Mouse (Mus musculus) large intestine, adult 2 months (tissue): ENCODE results near the gene Bcl2l14. TPM values are rescaled to one million over a fixed set of nuclear protein-coding genes. Genes with fewer than 3 reads are reported as not detected.

Source experiments
- DNase-seq: peaks from one replicate; pipeline ENCODE4 v3.0.0-alpha.2; 2012; ENCODE audit warnings: low read depth, low spot score
- WGBS: fragments of 180-500 bp; shearing (Covaris S2); methylation state at CpG from one replicate; pipeline ENCODE4 v1.1.7; 2018; 5-methylcytosine and 5-hydroxymethylcytosine counted together
- polyA plus RNA-seq: library from polyadenylated mRNA; depleted of rRNA; stranded (reverse); fragments of >200 nt; gene quantifications from 2 replicates; pipeline ENCODE4 v1.2.3, GENCODE M21; 2012; rRNA removed

Bcl2l14 gene
- polyA plus RNA-seq, 1 experiment, result 10.9 TPM

DNA sequence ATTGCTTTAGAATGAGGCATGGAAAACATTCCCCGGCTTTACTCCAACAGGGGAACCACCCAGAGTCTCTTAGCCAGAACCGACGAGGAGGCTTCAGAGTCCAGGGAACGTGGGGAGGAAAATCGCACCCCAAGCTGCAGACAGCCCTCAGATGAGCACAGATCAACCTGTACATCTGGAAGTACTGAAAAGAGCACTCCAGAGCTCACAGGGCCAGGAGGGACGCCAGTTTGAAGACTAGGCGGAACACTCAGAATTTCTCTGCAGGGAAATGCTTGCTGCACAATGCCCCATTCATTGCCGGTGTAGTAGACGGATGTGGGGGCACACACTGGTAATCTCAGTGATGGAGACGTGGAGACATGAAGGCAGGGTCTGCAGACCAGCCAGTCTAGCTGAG is 43.9 kb downstream of the Bcl2l14 start:
- 58% methylated on average over 10 of the region's 10 CpGs for WGBS
- no peak for DNase-seq

DNA sequence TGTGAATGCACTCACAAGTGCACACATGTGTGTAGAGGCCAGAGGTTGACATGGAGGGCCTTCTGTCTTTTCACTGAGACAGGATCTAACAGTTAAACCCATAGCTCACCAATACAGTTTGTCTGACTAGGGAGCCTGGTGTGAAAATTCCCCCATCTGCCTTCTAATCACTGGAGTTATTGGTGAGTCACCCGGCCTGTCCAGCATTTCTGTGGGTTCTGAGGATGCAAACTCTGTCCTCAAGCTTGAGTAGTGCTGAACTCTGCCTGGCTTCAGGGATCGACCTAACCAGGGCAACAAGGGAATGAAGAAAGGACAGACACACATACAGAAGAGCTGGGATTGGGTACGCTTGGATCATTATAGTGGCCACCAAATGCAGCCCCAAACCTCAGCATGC is 45.6 kb downstream of the Bcl2l14 start:
- WGBS, result 81% methylated on average over 3 of the region's 3 CpGs
- DNase-seq, result no peak

DNA sequence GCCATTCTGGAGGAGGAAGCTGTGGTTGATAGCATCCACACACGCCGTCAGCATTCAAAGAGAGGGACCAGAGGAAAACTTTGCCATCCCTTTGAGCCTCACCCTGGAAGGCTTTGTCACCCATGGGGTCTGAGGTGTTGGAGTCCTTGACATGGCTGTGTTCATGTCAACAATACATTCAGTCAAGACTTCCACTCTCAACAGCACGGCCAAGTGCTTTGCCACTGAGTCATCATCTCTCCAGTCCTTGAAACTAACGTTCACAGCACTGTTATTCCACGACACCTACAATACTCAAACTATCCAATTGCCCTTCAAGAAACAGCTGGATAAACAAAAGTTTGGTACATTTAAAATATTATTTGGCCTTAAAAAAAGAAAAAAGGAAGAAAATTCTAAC is 46.1 kb downstream of the Bcl2l14 start:
- 57% methylated on average over 5 of the region's 5 CpGs for WGBS
- no peak for DNase-seq

DNA sequence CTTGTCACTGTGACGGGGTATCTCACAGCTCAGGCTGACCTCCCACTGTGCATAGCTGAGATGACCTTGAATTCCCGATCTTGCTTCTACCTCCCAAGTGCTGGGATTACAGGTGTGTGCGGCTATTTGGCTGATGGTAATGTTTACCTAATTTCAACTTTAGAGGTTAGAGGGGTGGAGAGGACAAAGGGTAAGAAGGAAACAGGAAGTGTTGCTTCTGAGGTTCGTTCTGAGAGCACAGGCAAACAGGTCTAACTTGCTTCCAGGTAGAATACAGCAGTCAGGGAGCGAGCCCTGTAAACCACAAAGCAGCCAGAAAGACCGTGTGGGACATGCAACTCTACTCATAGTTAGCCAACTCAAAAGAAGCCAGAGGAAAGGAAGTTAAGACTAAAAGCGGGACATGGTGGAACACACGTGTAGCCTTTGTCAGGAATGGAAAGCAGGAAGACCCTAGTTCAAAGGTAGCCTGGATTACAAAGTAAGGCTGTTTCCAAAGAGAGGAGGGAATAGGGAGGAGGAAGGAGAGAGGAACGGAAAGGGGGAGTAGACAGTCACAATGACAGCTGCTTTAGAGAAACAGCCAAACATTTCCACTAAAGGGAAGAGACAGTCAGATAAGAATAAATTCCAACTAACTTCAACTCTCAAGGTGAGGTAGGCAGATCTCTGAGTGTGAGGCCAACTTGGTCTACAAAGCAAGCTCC is 47.2 kb downstream of the Bcl2l14 start:
- peak; percentile 92 for DNase-seq
- 26% methylated on average over 9 of the region's 9 CpGs for WGBS

DNA sequence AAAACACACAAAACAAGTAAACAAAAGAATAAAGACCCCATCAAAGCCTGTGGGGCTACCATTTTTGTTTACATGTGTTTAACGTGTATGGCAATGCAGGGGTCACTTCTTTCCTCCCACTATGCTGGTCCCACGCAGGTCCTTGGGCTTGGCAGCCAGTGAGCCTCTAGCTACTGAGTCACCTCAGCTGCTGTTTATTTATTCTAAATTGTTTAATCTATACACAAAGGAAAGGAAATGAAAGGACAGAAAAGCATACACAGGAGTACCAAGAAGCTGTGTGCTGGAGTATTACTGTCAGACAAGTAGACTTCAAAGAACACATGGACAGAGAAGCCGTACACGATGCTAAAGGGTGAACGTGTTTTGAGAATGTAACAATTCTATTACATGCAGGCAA is 47.8 kb downstream of the Bcl2l14 start:
- 12% methylated on average over 5 of the region's 5 CpGs for WGBS
- DNase-seq, result no peak

DNA sequence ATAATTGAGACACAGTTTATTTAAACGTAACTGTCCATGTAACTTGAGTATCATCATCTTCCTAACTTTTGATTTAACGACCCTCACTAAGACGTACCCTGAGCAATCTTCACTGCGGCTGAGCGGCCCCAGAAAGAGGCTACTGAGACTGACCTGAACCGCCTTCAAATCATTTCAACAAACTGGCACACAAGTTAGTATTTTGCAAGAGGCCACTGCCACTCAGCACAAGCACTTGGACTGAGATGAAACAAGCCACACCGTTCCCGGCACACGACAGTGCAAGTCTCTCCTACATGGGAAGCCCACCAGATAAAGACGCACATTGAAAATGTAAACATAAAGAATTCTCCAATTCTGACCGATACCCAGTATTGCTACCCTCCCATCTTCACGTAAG is 52.3 kb downstream of the Bcl2l14 start:
- WGBS, result 94% methylated on average over 12 of the region's 12 CpGs
- no peak for DNase-seq

DNA sequence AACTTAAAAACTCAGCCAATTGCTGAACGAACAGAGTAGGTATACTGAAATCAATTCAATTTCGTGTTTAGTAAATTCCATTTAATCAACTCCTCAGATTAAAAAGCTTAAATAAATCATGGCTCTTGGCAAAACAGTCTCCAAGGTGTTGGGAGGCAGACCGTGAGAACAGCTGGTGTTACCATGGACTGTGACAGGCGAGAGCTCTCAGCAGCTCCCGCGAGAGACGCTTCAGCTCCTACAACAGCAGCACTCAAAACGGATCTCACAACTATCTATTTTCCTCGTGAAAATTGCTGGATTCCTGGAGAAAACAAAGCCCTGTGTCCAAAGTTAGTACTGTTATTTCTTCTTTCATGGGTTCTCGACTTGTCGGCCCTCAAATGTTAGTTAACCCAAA is 53.8 kb downstream of the Bcl2l14 start:
- 78% methylated on average over 11 of the region's 11 CpGs for WGBS
- DNase-seq, result no peak

DNA sequence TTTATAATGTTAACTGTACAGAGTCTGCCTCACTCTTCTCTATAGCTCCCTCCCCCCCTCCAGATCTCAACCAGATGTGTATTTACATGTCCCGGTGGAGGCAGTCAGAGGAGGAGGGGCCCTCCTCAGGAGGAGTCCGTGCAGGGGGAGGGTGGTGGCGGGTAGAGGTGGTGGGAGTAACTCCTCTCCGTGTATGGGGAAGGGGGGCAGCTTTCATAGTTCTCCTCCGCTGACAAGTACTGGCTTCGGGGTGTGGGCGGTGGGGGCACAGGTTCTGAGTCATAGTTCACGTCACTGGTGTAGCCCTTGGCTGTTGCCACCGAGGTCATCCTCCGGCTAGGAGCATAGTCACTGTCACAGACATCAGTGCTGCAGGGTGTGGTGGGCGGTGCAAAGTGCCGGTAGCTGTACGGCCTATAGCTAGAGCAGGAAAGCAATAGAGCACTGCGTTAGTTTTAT is 54.6 kb downstream of the Bcl2l14 start:
- WGBS, result 46% methylated on average over 14 of the region's 14 CpGs
- no peak for DNase-seq

DNA sequence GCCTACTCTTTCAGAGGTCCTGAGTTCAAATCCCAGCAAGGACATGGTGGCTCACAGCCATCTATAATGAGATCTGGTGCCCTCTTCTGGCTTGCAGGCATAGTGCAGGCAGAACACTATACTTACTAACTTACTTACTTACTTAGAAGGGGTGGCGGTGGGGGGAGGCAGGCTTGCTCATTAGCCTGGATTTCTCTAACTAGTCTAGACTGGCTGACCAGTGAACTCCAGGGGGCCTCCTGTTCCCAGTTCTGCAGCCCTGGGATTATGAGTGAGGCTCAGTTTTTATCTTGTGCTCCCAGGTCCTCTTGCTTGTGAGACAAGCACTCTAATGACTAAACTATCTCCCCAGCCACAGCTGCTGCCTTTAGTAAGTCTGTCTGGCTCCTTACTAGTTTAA is 58.0 kb downstream of the Bcl2l14 start:
- no peak for DNase-seq

DNA sequence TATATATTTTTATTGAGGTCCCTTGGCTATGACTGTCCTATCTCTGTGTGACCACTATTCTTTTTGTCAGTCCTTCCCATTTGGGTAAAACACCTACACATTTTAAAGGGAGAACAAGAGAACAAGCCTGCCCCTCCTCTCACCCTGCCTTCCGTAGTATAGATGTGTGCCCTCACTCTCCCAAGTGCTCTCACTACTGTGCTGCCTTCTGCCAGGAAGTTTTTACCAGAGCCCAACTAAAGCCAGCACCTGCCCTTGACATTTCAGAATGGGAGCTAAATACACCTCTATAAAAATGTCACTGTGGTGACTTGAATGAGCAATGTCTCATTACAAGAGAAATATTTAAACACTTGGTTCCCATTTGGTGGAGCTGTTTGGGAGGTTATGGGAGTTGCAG is 62.3 kb downstream of the Bcl2l14 start:
- 70% methylated on average over 1 of the region's 1 CpGs for WGBS
- no peak for DNase-seq

More for the DNA sequence above, 58.0 kb downstream of the Bcl2l14 start:
- 100% methylated on average over 1 of the region's 1 CpGs for WGBS

DNA sequence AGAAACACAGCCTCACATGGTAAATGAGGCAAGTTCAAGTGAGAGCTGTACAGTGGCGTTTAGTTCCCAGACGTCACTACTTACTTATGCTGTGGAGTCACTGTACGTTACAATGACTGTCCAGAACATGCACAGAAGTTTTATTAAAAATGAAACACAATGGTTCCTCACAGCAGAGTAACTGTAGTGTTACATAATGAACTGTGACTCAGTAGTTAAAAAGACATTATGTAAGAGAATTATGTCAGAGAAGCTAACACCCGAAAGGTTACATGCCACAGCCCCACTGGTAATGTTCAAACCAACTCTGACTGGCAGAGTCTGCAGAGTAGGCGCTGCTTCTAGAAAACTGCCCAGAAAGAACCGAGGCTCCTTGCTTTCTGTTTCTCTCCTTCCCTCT is 65.1 kb downstream of the Bcl2l14 start:
- no peak for DNase-seq

DNA sequence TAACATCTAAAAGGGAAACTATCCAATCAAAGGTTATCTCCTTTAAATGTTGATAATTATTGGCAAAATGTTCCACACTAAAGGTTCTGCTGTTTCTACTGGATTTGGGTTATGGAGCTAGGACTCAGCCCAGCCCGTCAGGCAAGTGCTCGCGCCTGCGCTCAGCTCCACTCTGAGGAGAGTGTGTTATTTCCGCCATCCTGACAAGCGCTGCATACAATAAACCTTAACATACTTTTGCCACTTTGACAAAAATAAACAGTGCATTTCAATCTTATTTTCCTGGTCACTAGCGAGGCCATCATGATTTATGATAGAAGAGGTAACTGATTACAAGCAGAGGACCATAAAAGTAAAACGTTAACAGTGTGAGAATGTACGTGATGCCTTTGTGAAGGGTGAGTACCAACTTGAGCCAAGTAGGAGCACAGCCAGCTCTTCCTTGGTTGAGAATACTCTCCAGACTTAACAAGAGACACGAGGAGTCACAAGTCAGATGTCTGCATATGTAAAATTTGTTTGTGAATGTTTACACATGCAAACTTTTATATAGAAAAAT is 70.6 kb downstream of the Bcl2l14 start:
- peak; percentile 71 for DNase-seq
- 19% methylated on average over 10 of the region's 10 CpGs for WGBS

More for the DNA sequence above, 65.1 kb downstream of the Bcl2l14 start:
- WGBS, result 79% methylated on average over 6 of the region's 6 CpGs

DNA sequence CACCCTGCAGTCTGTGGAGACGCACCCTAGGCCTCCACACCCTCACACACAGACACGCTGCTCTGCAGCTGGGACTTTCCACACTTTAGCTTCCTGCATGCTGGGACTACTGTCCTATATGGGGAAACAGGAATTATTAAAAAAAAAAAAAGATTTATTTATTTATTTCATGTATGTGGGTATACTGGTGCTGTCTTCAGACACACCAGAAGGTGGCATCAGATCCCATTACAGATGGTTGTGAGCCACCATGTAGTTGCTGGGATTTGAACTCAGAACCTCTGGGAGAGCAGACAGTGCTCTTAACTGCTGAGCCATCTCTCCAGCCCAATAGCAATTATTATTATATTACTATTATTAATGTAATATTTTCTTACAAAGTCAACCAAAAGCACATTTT is 73.2 kb downstream of the Bcl2l14 start:
- WGBS, result 36% methylated on average over 2 of the region's 2 CpGs

DNA sequence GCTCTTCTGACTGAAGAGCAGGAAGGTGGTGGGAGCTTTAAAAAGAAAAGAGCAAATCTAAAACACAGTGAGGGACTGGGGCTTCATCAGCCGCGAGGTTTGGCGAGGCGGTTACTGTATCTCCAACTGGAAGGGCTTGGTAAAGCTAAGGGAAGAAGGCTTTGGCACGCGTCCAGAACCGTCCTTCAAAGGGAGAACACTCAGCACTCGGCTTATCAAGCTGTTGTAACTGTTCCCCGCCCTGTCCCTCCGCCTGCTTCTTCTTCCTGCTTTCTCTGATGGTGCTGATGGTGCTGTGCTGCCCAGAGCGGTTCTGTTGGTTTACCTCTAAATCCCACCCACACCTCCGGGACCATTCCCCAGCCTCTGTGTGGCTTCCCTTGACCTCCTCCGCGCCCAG is 74.7 kb downstream of the Bcl2l14 start:
- DNase-seq, result peak; percentile 89

More for the DNA sequence above, 73.2 kb downstream of the Bcl2l14 start:
- DNase-seq, result no peak

DNA sequence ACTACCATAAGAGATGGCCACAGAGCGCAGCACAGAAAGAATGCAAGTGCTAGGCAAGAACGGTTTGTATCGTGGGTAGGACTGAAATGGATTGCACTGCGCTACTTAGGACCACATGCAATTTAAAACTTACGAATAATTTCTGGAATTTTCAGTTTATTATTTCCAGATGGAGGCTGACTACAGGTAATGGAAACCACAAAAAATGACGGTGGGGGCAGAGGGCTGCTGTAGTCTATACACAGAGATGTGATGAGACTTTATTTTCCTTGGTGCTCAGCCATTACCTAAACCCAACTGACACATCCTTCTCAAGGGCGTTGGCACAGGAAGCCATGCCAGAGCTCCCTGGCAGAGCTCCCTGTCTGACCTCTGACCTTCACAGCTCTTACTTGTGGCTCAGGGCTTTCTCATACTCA is 77.0 kb downstream of the Bcl2l14 start:
- DNase-seq, result no peak

More for the DNA sequence above, 74.7 kb downstream of the Bcl2l14 start:
- WGBS, result 31% methylated on average over 14 of the region's 14 CpGs

DNA sequence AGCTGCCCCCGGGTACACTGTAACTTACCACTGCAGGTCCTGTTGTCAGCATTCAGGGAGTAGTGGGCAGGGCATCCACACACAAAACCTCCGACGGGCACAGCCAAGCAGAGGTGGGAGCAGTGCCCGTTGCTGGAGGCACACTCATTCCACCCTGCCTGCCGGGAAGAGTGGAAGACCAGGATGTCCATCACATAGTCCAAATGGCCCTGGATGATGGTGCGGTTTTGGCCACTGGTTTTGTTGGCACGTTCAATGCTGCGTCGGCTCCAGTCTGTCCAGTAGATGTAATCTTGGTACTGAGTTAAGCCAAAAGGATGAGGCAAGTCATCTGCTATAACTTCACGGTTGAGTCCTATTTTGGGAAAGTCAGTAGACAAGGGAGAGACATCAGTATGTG is 83.4 kb downstream of the Bcl2l14 start:
- DNase-seq, result no peak
- WGBS, result 90% methylated on average over 10 of the region's 10 CpGs

More for the DNA sequence above, 77.0 kb downstream of the Bcl2l14 start:
- whole genome bisulfite sequencing, result 75% methylated on average over 7 of the region's 7 CpGs

DNA sequence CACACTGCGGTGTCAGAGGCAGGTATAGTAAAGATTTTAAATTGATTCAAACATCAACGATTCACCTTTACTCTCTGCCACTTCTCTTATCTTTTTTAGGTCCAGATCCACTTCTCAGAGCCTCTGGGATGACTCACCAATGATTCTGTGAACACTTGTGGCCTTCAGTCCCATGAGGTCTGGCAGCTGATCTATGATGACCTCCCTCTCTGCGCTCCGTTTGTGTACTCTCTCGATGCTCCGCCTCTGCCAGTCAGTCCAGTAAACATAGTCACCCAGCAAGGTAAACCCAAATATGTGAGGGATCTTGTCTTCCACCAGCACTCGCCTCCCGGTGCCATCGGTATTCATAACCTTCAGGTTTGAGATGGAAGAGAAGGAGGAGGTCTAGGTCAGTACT is 90.2 kb downstream of the Bcl2l14 start:
- DNase-seq, result no peak
- WGBS, result 77% methylated on average over 9 of the region's 9 CpGs

Other genes with a start within 250 kb of the Bcl2l14 start
- 11.2 and 21.3 TPM in 2 replicates for gene Lrp6, start 170.6 kb downstream of the Bcl2l14 start, polyA plus RNA-seq
- gene Mansc1, start 236.2 kb downstream of the Bcl2l14 start, polyA plus RNA-seq, result 17.6 TPM in 2 replicates
- 10.3 and 11.8 TPM in 2 replicates for gene Borcs5, start 243.2 kb downstream of the Bcl2l14 start, polyA plus RNA-seq